Mouse (Mus musculus): ENCODE measurements at regions not wholly inside any gene's neighbourhood (a gene's known extent, or its start where the extent isn't known, plus 50 kb on each side); places are given as distances from the start of the nearest gene placed in this dataset.

- TF ChIP-seq CTCF (conservative IDR thresholded peaks at IDR 0.05; ENCODE audit: insufficient read depth, insufficient read length, low read depth, low read length) (no peak), POLR2A (IDR thresholded peaks at IDR 0.05; ENCODE audit: low read depth, low read length) (no peak)
Observed at GRCm38 (mm10) chr13:102624461-102624860, 68.9 kb upstream of the Cd180 start.
